Mouse (Mus musculus) cerebellum, adult 9-10 months (tissue): Measurements from ENCODE around the gene Bloc1s4.

ENCODE experiments used
- DNase-seq: peaks from one replicate; pipeline ENCODE4 v3.0.0; 2022

Bloc1s4 gene

DNA sequence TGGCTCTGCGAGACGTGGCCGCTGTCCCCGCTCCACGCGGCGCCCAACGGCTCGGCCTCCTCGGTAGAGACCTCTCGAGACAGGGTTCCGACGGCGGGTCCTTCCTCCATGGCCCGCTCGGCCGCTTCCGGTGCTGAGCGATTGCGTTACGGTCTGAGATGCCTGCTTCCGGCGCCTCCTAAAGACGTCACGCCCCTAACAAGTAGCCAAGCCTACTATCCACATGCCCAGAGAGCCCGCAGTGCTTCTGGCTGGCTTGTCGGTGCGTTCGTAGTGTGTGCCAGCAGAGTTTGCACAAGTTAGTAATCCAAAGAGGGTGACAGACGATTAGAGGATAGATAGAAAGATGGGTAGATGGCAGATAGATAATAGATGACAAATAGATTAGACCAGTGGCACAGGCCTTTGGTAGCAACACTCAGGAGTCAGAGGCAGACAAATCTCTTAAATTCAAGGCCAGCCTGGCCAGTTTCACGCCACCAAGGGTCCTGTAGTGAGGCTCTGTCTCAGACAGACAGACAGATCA is at the start of gene Bloc1s4:
Gene Bloc1s4 (minus strand): TSS at position 115 of the 526 bp plus-strand sequence.
- DNase-seq, result peak; percentile 92

GRCm38 (mm10) chr5:36797291-36797690 is 48.8 kb upstream of the Bloc1s4 start:
- no peak for DNase-seq

- peak; percentile 94 for DNase-seq
Observed at GRCm38 (mm10) chr5:36796296-36797014, 48.0 kb upstream of the Bloc1s4 start, which contains the start of gene Mrfap1. Mrfap1 (minus strand) TSS chr5:36796772.

DNA sequence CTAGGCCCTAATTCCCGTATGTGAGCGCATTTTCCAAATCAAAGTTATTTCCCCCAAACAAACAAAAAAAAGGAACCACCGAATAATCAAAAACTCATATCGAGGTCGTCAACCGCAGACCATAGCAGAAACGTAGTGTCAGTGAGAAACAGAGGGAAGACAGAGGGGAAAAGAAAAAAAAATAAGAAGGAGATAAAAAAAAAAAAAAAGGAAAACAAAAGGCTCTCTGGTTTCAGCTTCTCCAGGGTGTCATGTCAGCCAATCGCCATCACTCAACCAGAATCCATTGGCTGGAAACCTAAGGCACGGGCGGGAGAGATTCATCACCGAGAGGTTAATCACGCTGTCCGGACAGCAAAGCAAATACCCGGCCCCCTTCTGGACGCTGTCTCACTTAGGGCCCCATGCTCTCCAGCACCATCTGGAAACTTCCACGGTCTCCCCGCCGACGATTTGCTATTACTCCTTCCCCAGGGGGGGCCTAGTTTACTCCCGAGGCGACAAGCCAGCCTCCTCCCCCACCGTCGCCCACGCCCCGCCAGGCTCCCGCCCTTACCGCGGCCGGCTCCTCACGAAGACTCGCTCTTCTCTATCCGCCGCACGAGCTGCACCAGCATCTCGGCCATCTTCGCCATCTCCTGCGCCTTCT is 47.3 kb upstream of the Bloc1s4 start:
- DNase-seq, result peak; percentile 76

- DNase-seq, result no peak
Observed at GRCm38 (mm10) chr5:36791861-36792260, 43.4 kb upstream of the Bloc1s4 start.

DNA sequence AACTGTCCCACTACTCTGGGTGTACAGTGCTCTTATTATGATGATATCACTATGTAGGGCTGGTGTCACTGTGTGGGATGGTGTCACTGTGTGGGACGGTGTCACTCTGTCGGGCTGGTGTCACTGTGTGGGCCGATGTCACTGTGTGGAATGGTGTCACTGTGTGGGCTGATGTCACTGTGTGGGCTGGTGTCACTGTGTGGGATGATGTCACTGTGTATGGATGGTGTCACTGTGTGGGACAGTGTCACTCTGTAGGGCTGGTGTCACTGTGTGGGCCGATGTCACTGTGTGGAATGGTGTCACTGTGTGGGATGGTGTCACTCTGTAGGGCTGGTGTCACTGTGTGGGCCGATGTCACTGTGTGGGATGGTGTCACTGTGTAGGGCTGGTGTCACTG is 37.6 kb upstream of the Bloc1s4 start:
- no peak for DNase-seq

DNA sequence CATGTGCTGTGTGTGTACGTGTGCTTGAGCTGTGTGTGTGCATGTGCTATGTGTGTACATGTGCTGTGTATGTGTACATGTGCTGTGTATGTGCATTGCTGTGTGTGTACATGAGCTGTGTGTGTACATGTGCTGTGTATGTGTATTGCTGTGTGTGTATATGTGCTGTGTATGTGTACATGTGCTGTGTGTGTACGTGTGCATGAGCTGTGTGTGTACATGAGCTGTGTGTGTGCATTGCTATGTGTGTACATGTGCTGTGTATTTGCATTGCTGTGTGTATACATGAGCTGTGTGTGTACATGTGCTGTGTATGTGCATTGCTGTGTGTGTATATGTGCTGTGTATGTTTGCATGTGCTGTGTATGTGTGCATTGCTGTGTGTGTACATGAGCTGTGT is 31.1 kb upstream of the Bloc1s4 start:
- no peak for DNase-seq

- DNase-seq, result no peak
Observed at GRCm38 (mm10) chr5:36778901-36779300, 30.5 kb upstream of the Bloc1s4 start.

- DNase-seq, result no peak
Observed at GRCm38 (mm10) chr5:36777186-36777585, 28.7 kb upstream of the Bloc1s4 start.

GRCm38 (mm10) chr5:36776021-36776575 is 27.6 kb upstream of the Bloc1s4 start:
- DNase-seq, result no peak

DNA sequence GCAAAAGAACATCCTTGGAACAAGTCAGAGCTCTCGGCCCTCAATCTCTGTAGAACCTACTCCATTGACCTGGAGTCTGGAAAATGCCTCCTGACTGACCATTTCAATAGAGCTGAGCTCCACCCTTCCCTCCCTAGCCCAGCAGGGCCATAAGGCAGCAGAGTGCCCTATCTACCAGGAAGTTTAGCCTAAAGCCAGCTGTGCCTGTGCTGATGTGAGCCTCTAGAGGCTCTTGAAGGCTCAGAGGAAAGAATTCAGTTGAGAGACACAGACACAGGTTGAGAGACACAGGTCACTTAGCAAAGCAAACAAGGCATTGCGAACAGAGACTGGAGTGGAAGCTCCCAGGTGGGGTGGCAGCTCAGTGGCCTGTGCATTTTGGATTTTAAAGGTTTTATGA is 26.9 kb upstream of the Bloc1s4 start:
- DNase-seq, result no peak

GRCm38 (mm10) chr5:36772586-36772985 is 24.1 kb upstream of the Bloc1s4 start:
- DNase-seq, result no peak

DNA sequence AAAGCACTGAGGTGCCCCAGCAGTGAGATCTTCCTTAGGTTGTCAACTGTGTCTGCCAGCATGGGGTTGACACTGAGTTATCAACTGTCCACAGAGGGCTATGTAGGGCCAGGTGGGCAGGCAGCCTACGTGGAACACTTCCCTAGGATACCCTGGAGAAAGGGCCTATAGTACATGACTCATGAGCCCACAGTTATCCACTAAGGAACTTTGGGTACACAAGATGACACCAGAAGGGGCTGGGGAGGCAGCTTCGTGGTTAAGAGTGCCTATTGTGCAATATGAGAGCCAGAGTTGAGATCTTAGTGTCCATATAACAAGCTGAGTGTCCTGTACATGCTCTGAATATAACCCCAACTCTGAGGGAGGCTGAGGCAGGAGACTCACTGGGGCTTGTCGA is 21.2 kb upstream of the Bloc1s4 start:
- DNase-seq, result no peak

DNA sequence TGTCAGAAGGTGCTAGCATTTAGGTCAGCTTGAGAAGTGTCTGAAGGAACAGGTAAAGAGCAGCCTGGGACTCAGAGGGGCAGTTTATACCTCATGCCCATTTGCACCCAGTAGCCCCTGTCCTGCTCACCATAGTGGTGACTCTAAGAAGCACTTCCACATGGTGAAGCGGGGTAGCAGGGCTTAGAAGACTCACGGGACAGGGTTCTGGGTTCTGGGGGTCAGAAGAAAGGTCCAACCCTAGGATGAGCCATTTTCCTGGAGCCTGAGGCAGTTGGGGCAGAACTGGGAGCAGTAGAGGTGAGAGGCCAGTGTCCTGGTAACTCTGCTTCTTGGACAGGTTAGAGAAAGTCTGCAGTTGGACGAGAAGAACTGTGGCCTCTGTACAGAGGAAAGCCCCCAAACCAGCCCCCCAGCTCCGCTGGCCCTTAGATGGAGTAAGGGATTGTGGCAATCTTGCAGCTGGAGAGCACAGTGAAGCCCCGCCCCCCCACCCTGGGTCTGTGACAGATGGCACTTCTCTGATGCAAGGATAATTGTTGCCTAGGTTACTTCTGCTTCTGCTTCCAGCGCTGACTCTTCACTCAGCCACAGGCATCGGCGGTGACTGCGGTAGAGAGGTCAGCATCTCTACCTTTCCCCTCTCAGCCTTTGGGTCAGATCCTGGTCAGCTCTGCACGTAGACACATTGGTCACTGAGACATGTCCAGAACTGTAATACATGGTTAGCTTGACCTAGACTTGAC is 18.7 kb upstream of the Bloc1s4 start:
- DNase-seq, result peak; percentile 69

GRCm38 (mm10) chr5:36759848-36760247 is 11.4 kb upstream of the Bloc1s4 start:
- DNase-seq, result no peak

- peak; percentile 31 for DNase-seq
Observed at GRCm38 (mm10) chr5:36757033-36757432, 8.6 kb upstream of the Bloc1s4 start.

DNA sequence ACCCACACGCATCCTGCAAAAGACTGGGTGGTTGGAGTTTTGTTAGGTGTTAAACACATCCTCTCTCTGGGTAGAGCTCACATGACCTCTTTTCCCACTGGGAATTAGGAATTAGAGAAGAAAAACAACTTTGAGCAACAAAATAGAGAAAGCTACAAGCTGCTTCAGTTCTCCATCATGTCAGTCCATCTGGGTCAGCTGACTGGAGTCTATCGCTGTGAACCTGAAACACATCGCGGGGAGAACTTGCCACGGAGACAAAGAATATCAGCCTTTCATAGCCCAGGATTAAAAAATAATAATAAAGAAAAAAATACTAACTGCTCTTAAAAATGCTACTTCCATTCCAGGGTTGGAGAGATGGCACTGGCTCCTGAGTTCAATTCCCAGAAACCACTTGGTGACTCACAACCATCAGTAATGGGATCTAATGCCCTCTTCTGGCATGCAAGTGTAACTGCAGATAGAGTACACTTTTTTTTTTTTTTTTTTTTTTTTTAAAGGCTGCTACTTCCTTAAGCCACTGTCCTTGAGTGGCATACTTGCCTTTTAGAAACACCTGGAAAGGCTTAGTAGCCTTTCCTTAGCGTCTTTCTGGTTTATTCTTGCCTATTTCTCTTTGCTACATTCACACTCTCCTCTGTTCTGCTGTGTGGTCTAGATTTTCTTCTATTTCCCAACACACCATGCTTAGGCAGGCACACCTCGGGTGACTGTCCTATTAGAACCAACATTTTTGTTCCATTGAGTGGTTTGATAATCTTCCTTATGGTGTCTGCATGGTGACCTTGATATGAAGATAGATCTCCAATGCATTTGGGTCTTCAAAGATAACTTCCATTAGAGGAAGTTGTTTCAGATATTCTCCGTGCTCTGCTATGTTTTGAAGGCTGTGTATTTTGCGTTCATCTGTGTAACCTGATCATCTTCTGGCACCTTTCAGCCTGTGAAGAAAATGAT is 1.9 kb upstream of the Bloc1s4 start:
- no peak for DNase-seq

- no peak for DNase-seq
Observed at GRCm38 (mm10) chr5:36747794-36748535, 485 bp downstream of the Bloc1s4 start.

DNA sequence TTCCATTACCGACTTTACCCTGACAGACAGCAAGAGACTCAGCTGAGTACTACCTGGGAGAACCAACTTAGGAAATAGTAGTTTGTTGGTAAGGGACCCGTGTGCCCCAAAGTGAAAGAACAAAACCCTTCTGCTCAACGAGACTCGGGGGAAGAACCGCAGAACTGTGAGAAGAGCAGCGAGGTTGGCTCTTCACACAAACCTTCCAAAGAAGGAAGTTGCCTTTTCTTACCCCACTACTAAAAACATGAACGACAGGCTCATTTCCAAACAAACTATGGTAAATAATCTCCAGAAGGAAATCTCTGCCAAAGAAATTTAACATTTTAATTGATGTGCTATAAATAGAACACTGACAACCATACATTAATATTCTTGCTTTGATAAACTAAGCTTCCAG is 1.4 kb downstream of the Bloc1s4 start:
- DNase-seq, result no peak

DNA sequence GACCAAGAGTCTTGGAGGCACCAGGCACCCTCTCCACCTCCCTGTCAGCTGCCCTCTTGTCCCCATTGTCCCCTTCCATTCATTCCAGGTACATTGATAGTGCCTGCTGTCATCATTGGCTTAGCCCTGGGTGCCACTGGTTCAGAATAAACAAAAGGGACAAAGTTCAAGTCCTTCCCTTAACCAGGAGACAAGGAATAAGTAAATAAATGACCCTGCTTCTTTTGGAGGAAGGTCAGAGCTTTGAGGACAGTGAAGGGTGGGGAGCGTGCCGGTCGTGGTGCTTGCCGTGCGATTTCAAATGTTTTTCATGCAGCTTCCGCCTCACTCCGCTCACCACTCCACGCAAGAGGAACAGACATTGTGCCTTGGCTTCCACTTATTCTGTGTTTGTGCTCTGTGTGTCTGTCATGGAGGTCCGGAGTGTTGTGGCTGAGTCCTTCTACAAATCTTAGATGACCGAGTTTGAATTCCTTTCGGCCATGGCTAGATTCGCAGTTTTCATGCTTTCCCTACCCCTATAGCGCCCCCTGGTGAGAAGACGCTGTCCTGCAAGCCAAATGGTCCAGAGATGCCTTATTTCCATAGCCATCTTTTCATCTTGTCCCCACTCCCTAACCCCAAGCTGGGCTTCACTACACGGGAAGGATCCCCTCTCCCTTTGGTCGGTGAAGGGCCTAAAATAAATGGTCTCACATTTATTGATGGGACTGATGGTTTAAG is 6.2 kb downstream of the Bloc1s4 start:
- peak; percentile 90 for DNase-seq

DNA sequence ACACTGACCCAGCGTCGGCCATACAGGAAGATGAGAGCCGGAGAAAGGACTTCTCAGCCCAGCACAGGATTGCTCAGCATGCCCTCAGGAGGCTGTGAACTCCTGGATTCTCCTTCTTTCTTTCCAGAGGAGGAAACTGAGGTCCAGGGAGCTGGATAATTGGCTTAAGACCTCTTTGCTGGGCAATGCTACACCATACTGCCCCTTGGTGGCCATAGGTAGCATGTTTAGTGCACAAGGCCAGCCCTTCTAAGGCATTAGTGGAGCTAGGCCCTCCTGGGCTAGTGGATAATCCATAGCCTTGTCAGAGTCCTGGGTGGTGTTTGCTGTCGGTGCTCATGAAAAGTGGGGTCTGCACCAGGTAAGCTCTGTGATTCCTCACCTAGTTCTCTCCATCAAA is 8.6 kb downstream of the Bloc1s4 start:
- peak; percentile 83 for DNase-seq
